Mouse (Mus musculus): ENCODE results near the gene Cdyl. TPM values are rescaled to one million over a fixed set of nuclear protein-coding genes. Genes with fewer than 3 reads are reported as not detected.

Gene Cdyl
- total and polyA plus RNA-seq, 2 experiments from 2014 or later = 4.2 to 7.8 TPM

DNA sequence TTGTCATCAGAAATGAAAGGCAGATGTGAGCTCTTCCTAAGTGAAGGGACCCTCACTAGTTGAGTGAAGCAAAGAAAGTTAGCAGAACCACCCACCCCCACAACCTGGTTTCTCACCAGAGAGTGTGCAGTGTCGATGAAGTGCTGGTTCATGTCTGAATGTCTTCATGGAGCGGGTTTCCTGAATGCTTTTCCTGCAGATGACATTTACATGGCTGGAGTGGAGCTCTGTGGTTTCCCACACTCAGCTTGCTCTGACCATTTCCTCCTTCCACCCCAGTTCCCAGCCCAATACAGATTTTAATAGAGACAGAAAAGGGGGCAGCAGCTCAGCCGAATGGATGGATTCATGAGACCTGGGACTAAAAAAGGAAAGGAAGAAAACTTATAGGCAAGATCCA, 233.2 kb downstream of the Cdyl start:
- Histone ChIP-seq H3K36me3 (ENCODE audit: insufficient read depth) (0 out of 2 replicates have a peak, but pooled peaks cover 3% of the 10 kb centered on the region), H3K4me2 (ENCODE audit: low read depth) (no peak overlapping the region), H3K27ac (ENCODE audit: low read depth, low read length) (no peak overlapping the region), H3K4me3 (ENCODE audit: low read depth, low read length) (no peak overlapping the region), H3K4me1 (ENCODE audit: insufficient read depth) (no peaks in the 10 kb centered on the region), H3K27me3 (ENCODE audit: insufficient read depth, low read length) (no peaks in the 10 kb centered on the region), H3K9ac (no peak overlapping the region), H3K9me3 (ENCODE audit: low read length) (no peaks in the 10 kb centered on the region)
- DNase-seq (no peak), ATAC-seq (no peak)
- no peak for TF ChIP-seq CTCF (IDR thresholded peaks at IDR 0.05; ENCODE audit: low read depth)
- 94% methylated on average over 3 of the region's 3 CpGs for WGBS

DNA sequence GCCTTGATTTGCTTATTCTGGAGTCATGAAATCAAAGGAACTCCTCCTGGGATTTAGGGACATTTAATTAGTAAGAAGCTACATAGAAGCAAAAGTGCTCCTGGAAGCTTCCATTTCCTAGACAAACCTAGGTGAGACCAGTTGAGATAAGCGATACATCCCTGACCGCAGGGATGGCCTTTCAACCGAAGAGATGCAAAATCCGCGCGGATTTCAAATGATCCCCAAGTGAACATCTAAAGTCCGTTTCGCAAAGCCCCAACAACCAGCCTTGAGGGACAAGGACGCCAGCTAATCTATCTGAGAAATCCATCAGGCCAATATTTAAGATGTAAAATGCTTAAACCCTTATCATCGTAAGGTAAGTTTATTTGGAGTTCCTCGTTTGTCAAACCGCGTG, 245.7 kb downstream of the Cdyl start:
- no peaks in the 10 kb centered on the region for H3K9me3 ChIP-seq (ENCODE audit: low read length)
- H3K4me2 ChIP-seq (ENCODE audit: low read depth) = peak overlapping the region; percentile 58
- H3K9ac ChIP-seq = peak overlapping the region; percentile 36; the same call in 1 of the 2 replicates
- DNase-seq = no peak
- H3K4me1 ChIP-seq (ENCODE audit: insufficient read depth) = no peaks in the 10 kb centered on the region
- peak overlapping the region; percentile 52 for H3K4me3 ChIP-seq (ENCODE audit: low read depth, low read length)
- ATAC-seq = no peak; the same call in 1 of the 2 replicates
- no peak overlapping the region for H3K27ac ChIP-seq (ENCODE audit: low read depth, low read length)
- TF ChIP-seq CTCF (IDR thresholded peaks at IDR 0.05; ENCODE audit: low read depth) = no peak
- H3K36me3 ChIP-seq (ENCODE audit: insufficient read depth) = no peaks in the 10 kb centered on the region
- WGBS = 1% methylated on average over 13 of the region's 13 CpGs
- H3K27me3 ChIP-seq (ENCODE audit: insufficient read depth, low read length) = no peaks in the 10 kb centered on the region; the same call in 1 of the 2 replicates

DNA sequence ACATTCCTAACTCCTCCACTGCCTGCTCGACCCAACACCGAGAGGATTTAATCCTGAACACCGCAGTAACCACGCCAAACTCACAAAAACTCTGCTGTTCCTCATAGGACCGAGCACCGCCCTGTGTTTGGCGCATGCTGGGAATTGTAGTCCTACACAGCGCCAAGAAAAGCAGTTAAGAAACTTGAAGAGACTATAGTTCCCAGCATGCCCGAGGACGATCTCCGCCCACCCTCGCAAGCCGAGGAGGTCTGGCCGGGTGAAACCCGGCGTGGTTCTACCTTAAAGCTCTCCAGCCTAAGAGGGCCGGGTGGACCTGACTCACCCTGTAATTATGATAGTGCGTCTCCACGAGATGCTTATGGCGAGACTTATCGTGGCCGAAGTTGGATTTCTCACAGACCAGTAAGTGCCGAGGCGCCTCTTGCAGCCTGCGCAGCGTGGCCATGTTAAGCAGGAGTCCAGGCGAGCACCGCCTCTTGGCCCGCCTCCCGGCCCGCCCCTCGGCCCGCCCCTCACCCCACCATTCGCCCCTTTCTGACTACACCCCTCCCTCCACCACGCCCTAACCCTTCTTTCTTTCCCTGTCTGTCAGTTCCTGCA, 246.3 kb downstream of the Cdyl start, which contains the start of gene Rpp40:
Gene Rpp40 (minus strand): TSS at position 481 of the 603 bp plus-strand sequence.
- DNase-seq = peak; percentile 95
- Histone ChIP-seq H3K27me3 (ENCODE audit: insufficient read depth, low read length) (no peaks in the 10 kb centered on the region; the same call in 1 of the 2 replicates), H3K4me2 (ENCODE audit: low read depth) (peak within 1 kb of the TSS; percentile 58), H3K27ac (ENCODE audit: low read depth, low read length) (no peak within 1 kb of the TSS), H3K9ac (peak within 1 kb of the TSS; percentile 36), H3K4me3 (ENCODE audit: low read depth, low read length) (peak within 1 kb of the TSS; percentile 52), H3K9me3 (ENCODE audit: low read length) (no peaks in the 10 kb centered on the region), H3K36me3 (ENCODE audit: insufficient read depth) (no peaks in the 10 kb centered on the region), H3K4me1 (ENCODE audit: insufficient read depth) (no peaks in the 10 kb centered on the region)
- peak; percentile 100 for ATAC-seq
- 0% methylated on average over 35 of the region's 35 CpGs for WGBS
- TF ChIP-seq CTCF (IDR thresholded peaks at IDR 0.05; ENCODE audit: low read depth) = 0 out of 2 replicates have a peak, but pooled peaks have one; percentile 7

DNA sequence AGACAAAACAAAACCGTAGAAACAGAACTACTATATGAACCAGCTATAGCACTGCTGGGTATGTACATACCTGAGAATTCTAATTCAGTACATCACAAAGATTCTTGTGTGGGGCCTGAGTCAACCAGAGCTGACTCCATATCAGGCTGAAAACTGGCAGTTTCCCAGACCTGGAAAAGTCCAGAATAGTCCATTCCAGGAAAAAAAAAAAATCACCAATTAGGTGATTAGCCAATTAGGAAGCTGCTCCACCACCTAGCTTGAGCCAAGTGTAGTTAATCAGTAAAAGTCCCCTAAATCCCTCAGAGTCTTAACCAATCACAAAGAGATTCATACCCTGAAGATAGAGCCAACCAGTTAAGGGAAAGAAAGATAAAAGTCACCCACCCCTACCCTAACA, 251.8 kb downstream of the Cdyl start:
- no peak for ATAC-seq
- H3K4me2 ChIP-seq (ENCODE audit: low read depth) = no peak overlapping the region
- no peaks in the 10 kb centered on the region for H3K9me3 ChIP-seq (ENCODE audit: low read length)
- no peaks in the 10 kb centered on the region; the same call in 1 of the 2 replicates for H3K27me3 ChIP-seq (ENCODE audit: insufficient read depth, low read length)
- H3K4me1 ChIP-seq (ENCODE audit: insufficient read depth) = no peaks in the 10 kb centered on the region
- no peak for DNase-seq
- no peak overlapping the region for H3K9ac ChIP-seq
- H3K27ac ChIP-seq (ENCODE audit: low read depth, low read length) = no peak overlapping the region
- H3K36me3 ChIP-seq (ENCODE audit: insufficient read depth) = no peaks in the 10 kb centered on the region
- no peak for TF ChIP-seq CTCF (IDR thresholded peaks at IDR 0.05; ENCODE audit: low read depth)
- no peak overlapping the region for H3K4me3 ChIP-seq (ENCODE audit: low read depth, low read length)
- 72% methylated on average over 1 of the region's 1 CpGs for WGBS

Other genes with a start within 250 kb of the Cdyl start
- gene Rpp40, start 246.5 kb downstream of the Cdyl start, total RNA-seq (2014; rRNA removed) = 2.8 TPM in 2 replicates
- 8.6 and 9.3 TPM in 2 replicates for gene Rpp40, start 246.5 kb downstream of the Cdyl start, polyA plus RNA-seq (2015; fragmentation: Nextera tagmentation; extraction: Ambion mirVana)